Mouse (Mus musculus) hindbrain, embryonic 13.5 days (tissue): ENCODE results near the gene C2cd5. TPM values are rescaled to one million over a fixed set of nuclear protein-coding genes. Genes with fewer than 3 reads are reported as not detected.
"Not testable (repeated sequence)": the region's sequence is repeated elsewhere in the genome, so short reads cannot be mapped to it uniquely, and the experiment has no call there.

Experiments used
- ATAC-seq: fragments of 200-750 bp; cut with Nextera tagmentation; 2 replicates; pipeline ENCODE4 v1.8.0; 2017; ENCODE audit warnings: moderate TSS enrichment; ENCODE audit not compliant: low FRiP score
- H3K27ac ChIP-seq: fragments of 300-500 bp; sonication (generic); 2 replicates; pipeline ENCODE4 v1.5.1; 2015; ENCODE audit warnings: inconsistent platforms, mild to moderate bottlenecking, moderate library complexity
- H3K27me3 ChIP-seq: fragments of 300-500 bp; sonication (generic); 2 replicates; pipeline ENCODE4 v1.6.1; 2015; ENCODE audit warnings: mild to moderate bottlenecking, inconsistent platforms
- H3K36me3 ChIP-seq: fragments of 300-500 bp; sonication (generic); 2 replicates; pipeline ENCODE4 v1.6.1; 2015; ENCODE audit warnings: mild to moderate bottlenecking, inconsistent platforms
- H3K4me1 ChIP-seq: fragments of 300-500 bp; sonication (generic); replicated peaks from 2 replicates; pipeline ENCODE4 v1.6.1; 2015; ENCODE audit warnings: inconsistent platforms
- H3K4me2 ChIP-seq: fragments of 300-500 bp; sonication (generic); 2 replicates; pipeline ENCODE4 v1.6.1; 2015; ENCODE audit warnings: inconsistent platforms, mild to moderate bottlenecking, moderate library complexity
- H3K4me3 ChIP-seq: fragments of 300-500 bp; sonication (generic); 2 replicates; pipeline ENCODE4 v1.5.1; 2015; ENCODE audit warnings: mild to moderate bottlenecking, inconsistent platforms
- H3K9ac ChIP-seq: fragments of 300-500 bp; sonication (generic); 2 replicates; pipeline ENCODE4 v1.6.1; 2015; ENCODE audit warnings: mild to moderate bottlenecking, inconsistent platforms
- H3K9me3 ChIP-seq: fragments of 300-500 bp; sonication (generic); 2 replicates; pipeline ENCODE4 v1.6.1; 2016; ENCODE audit warnings: inconsistent platforms
- WGBS: fragments of 180-500 bp; shearing (Covaris S2); methylation state at CpG from one replicate; pipeline ENCODE4 v1.1.7; 2015; 5-methylcytosine and 5-hydroxymethylcytosine counted together
- polyA plus RNA-seq: library from polyadenylated mRNA; unstranded; fragments of >200 nt; fragmentation: Nextera tagmentation; extraction: Ambion mirVana; gene quantifications from 2 replicates; pipeline ENCODE4 v1.2.1, GENCODE M21; 2015

Gene C2cd5
- polyA plus RNA-seq, 1 experiment from 2014 or later: 47.6 TPM

DNA sequence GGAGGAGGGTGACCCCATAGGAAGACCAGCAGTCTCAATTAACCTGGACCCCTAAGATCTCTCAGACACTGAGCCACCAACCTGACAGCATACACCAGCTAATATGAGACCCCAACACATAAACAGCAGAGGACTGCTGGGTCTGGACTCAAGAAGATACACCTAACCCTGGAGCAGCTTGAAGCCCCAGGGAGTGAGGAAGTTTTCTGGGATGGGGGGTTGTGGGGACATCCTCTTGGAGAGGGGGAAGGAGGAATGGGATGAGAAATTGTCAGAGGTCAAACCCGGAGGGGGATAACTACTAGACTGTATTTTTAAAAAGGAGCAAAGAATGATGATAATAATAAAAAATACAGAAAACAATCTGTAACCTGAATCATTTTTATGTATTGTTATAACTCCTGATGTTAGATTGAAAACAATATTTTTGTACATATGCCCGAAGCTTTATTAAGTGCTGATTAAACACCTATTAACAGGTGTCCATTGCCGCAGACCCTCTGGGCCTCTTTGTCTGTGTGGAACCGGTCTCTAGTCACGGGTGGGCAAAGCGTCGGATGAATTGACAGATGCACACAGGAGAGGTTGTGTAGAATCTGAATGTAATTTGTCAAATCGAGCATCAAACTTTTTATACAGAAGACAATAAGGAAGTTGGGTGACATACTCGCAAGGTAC lies 114.2 kb downstream of the C2cd5 start:
- ATAC-seq, H3K9me3 ChIP-seq, H3K4me2 ChIP-seq, H3K27ac ChIP-seq, H3K4me3 ChIP-seq, H3K36me3 ChIP-seq, H3K27me3 ChIP-seq, H3K9ac ChIP-seq, H3K4me1 ChIP-seq: not testable (repeated sequence)
- 92% methylated on average over 9 of the region's 9 CpGs for WGBS

DNA sequence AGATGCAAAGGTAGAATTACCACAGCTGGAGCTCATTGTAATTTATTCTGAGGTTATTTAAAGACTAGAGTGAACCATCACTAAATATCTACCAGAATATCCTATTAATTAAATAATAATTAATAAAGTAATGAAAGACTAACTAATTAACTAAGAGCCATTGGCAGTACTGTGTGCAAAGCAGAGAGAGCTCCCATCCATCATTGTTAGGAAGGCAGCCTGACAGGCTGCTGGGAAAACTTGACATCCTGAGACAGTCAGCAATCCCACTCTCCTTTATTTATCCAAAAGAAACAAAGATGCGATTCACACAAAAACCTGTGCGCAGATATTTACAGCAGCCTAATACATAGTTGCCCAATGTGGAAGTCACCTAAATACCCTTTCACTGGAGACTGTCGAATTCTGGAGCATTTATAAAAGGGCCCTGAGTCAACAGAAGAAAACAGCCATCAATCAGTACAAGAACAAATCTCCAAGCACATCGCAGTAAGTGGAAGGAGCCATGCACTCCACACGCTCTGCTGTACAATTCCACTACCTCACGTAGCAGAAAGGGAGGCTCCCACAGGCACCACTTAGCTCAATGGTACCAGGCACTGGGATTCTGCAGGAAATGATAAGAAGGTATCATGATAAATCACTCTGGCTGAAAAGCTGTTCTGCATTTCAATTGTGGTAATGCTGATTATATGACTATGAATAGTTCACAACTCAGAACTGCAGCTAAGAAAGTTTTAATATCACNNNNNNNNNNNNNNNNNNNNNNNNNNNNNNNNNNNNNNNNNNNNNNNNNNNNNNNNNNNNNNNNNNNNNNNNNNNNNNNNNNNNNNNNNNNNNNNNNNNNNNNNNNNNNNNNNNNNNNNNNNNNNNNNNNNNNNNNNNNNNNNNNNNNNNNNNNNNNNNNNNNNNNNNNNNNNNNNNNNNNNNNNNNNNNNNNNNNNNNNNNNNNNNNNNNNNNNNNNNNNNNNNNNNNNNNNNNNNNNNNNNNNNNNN lies 120.0 kb downstream of the C2cd5 start:
- no peak overlapping the region for H3K9ac ChIP-seq
- peak overlapping the region; percentile 81 for H3K27ac ChIP-seq
- H3K4me1 ChIP-seq: peaks cover 14% of the 10 kb centered on the region
- no peaks in the 10 kb centered on the region for H3K36me3 ChIP-seq
- ATAC-seq: peak; percentile 85
- H3K4me2 ChIP-seq: no peak overlapping the region
- WGBS: 30% methylated on average over 6 of the region's 6 CpGs
- H3K27me3 ChIP-seq: 0 out of 2 replicates have a peak, but pooled peaks cover 2% of the 10 kb centered on the region
- no peaks in the 10 kb centered on the region for H3K9me3 ChIP-seq
- H3K4me3 ChIP-seq: no peak overlapping the region

DNA sequence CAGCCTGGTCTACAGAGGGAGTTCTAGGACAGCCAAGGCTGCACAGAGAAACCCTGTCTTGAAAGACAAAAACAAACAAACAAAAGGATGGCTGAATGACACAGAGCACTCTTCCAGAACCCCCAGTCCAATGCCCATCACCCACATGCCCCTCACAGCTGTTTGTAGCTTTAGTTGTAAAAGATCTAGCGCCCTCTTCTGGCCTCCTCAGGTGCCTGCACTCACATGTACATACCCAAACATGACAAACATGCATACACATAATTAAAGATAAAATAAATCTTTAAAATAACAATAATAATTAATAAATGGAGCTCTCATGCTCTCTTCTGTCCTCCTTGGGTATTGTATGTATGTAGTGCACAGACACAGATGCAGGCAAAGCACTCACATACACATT lies 122.7 kb downstream of the C2cd5 start:
- Histone ChIP-seq H3K4me1 (peaks cover 14% of the 10 kb centered on the region), H3K9me3 (no peaks in the 10 kb centered on the region), H3K9ac (no peak overlapping the region), H3K27ac (no peak overlapping the region), H3K36me3 (no peaks in the 10 kb centered on the region), H3K27me3 (no peaks in the 10 kb centered on the region), H3K4me3 (no peak overlapping the region), H3K4me2 (no peak overlapping the region)
- no peak for ATAC-seq
- WGBS: 53% methylated on average over 1 of the region's 1 CpGs

DNA sequence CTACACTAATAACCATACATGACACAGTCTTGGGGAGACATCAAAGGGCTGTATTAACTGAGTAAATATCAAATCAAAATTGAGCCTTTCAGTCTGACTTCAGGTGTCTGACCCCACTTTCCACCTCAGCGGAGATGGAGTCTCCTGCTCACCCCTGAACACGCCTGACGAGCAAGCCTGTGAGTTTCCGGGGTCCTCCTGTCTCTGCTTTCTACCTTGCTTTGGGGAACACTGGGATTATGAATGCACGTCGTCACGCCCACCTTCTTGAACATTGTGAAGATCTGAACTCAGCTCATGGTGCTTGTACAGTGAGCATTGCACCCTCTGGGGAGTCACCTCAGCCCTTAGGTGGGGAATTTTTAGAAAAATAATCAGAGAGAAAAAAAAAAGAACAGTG lies 126.7 kb downstream of the C2cd5 start:
- no peaks in the 10 kb centered on the region for H3K36me3 ChIP-seq
- ATAC-seq: no peak
- no peaks in the 10 kb centered on the region for H3K9me3 ChIP-seq
- no peaks in the 10 kb centered on the region for H3K27me3 ChIP-seq
- H3K9ac ChIP-seq: no peak overlapping the region
- no peaks in the 10 kb centered on the region for H3K4me1 ChIP-seq
- H3K27ac ChIP-seq: no peak overlapping the region
- WGBS: 92% methylated on average over 7 of the region's 7 CpGs
- H3K4me2 ChIP-seq: no peak overlapping the region
- no peak overlapping the region for H3K4me3 ChIP-seq

DNA sequence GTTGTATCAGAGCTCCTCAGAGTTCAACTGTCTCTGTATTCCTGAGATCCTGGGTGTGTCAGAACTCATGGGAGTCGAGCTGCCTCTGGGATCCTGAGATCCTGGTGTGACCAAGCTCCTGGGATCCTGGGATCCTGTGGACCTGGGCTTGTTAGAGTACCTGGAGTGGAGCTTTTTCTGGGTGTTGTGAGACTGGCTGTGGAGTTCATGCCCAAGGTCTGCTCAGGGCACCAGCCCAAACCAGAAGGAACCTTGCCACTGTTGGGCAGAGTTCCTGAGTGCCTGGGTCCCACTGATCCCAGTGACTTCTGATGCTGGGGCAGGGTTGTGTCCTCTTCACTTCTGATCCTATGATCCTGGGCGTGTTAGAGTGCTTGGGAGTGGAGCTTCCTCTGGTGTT lies 127.7 kb downstream of the C2cd5 start:
- no peak overlapping the region for H3K4me2 ChIP-seq
- WGBS: 67% methylated on average over 2 of the region's 2 CpGs
- no peak overlapping the region for H3K9ac ChIP-seq
- no peak overlapping the region for H3K4me3 ChIP-seq
- H3K36me3 ChIP-seq: no peaks in the 10 kb centered on the region
- no peaks in the 10 kb centered on the region for H3K27me3 ChIP-seq
- H3K27ac ChIP-seq: no peak overlapping the region
- H3K9me3 ChIP-seq: no peaks in the 10 kb centered on the region
- H3K4me1 ChIP-seq: no peaks in the 10 kb centered on the region
- no peak for ATAC-seq

DNA sequence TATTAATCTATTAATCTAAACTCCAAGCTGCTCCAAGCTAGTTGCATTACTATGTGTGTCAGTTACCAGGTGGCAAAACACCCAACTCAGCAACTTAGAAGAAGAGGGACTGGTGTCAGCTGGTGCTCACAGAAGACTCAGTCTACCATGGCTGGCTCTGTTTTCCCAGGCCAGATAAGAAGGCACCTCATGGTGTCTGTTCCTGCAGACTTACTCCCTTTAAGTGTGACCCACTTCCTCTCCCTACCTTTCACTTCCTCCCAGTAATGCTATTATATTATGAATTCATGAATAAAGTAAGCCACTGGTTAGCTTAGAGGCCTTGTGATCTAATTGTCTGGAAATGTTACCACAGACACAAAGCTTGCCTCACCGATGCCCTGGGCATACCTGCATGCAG lies 132.5 kb downstream of the C2cd5 start:
- Histone ChIP-seq H3K4me1 (peaks cover 9% of the 10 kb centered on the region), H3K27me3 (no peaks in the 10 kb centered on the region), H3K4me3 (no peak overlapping the region), H3K9me3 (no peaks in the 10 kb centered on the region), H3K36me3 (no peaks in the 10 kb centered on the region), H3K27ac (no peak overlapping the region), H3K4me2 (no peak overlapping the region), H3K9ac (no peak overlapping the region)
- 85% methylated on average over 1 of the region's 1 CpGs for WGBS
- no peak for ATAC-seq

DNA sequence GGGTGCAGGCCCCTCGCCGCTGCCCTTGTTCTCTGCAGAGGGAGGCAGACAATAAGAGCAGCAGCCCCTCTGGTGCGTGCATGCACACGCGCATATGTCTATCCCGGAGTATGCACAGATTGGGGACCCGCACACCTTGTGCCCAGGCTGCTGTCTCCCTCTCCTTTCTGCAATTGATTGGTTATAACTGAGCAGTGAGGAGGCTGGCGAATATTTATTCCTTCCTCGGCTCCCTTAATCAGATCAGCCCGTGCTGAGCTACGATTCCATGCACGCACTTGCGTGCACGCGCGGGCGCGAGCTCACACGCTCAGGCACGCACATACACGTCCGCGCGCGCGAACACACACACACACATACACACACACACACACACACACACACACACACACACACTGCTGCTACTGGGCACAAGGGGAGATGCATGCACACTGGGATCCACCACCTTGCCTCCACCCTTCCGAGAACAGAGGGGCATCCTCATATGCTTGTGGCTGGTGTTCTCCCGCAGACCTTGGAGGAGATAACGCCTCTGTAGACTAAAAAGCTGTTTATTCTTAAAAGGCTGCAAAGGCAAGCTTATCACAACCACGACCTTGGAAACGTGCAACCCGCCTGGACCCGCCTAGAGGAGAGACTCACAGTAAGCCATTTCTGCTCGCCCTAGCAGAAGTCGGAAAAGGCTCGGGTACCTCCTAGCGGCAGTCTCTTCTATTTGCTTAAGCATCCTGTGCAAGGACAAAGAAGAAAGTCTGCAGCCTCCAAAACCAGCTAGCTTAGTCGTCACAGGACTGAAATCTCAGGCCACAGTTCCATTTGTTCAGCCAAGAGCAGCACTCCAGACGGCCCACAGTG lies 135.2 kb downstream of the C2cd5 start:
- Histone ChIP-seq H3K27ac (peak overlapping the region; percentile 98), H3K27me3 (no peaks in the 10 kb centered on the region), H3K9me3 (no peaks in the 10 kb centered on the region; the same call in 1 of the 2 replicates), H3K4me3 (peak overlapping the region; percentile 73), H3K36me3 (peaks cover 4% of the 10 kb centered on the region), H3K4me1 (peaks cover 34% of the 10 kb centered on the region), H3K9ac (peak overlapping the region; percentile 95), H3K4me2 (peak overlapping the region; percentile 80)
- peak; percentile 91 for ATAC-seq
- WGBS: under 1% methylated on average over 39 of the region's 39 CpGs

DNA sequence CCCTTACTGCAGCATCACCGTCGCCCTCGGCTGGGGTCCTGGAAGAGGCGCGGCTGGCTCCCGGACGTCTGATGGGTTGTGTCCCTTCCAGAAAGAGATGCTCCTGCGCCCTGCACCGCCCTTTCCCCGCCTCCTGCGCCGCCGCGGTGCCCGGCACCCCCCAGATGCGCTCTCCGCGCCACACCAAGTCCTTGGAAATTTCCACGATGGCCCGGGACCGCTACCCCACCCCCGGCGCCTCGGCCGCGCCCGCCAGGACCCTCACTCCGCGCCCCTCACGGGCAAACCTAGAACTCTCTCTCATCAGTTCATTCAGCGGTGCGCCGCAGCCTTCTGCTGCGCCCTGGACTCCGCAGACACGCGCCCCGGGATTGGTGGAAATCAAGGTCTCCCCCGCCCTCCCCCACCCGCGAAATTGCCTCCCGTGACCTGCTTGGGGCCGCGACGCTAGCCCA lies 135.8 kb downstream of the C2cd5 start, which contains the start of gene St8sia1:
TSS of gene St8sia1 (minus strand) at position 377 of the 455 bp plus-strand sequence.
- peak; percentile 77 for ATAC-seq
- peak within 1 kb of the TSS; percentile 73 for H3K4me3 ChIP-seq
- H3K9ac ChIP-seq: peak within 1 kb of the TSS; percentile 95
- peaks cover 40% of the 10 kb centered on the region for H3K4me1 ChIP-seq
- WGBS: under 1% methylated on average over 45 of the region's 45 CpGs
- H3K9me3 ChIP-seq: no peaks in the 10 kb centered on the region; the same call in 1 of the 2 replicates
- peak within 1 kb of the TSS; percentile 80 for H3K4me2 ChIP-seq
- H3K27ac ChIP-seq: peak within 1 kb of the TSS; percentile 98
- H3K36me3 ChIP-seq: peaks cover 11% of the 10 kb centered on the region
- no peaks in the 10 kb centered on the region for H3K27me3 ChIP-seq

DNA sequence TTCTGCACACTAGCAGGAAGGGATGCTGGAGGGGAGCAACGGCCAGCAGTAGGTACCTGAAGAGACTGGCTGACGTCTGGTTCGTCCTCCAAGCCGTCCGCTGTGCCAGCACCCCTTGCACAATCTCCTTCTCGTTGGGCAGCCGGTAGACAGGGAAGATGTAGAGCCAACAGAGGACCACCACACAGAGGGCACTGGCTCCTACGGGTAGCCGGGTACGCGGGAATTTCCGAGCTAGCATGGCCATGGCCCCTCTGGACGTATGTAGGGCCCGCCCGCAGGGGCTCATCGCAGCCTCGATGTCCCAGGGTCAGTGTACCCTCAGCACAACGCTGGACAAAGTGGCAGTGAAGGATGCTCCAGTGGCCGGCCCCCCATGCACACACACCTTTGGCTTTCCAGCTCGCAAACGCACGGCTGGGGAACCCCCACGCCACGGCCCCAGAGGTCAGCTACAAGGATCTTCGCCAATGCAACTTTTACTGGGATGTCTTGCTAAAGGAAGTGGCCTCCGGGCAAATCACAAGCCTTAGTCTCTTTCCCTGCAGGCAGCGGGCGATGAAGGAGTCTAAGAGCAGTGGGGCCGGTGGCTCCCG lies 136.4 kb downstream of the C2cd5 start:
- no peaks in the 10 kb centered on the region; the same call in 1 of the 2 replicates for H3K9me3 ChIP-seq
- H3K9ac ChIP-seq: peak overlapping the region; percentile 95
- H3K4me2 ChIP-seq: peak overlapping the region; percentile 80
- peak overlapping the region; percentile 73 for H3K4me3 ChIP-seq
- 17% methylated on average over 30 of the region's 30 CpGs for WGBS
- H3K27ac ChIP-seq: peak overlapping the region; percentile 98
- peak; percentile 2; the same call in 1 of the 2 replicates for ATAC-seq
- H3K36me3 ChIP-seq: peaks cover 16% of the 10 kb centered on the region
- no peaks in the 10 kb centered on the region for H3K27me3 ChIP-seq
- peaks cover 41% of the 10 kb centered on the region for H3K4me1 ChIP-seq

DNA sequence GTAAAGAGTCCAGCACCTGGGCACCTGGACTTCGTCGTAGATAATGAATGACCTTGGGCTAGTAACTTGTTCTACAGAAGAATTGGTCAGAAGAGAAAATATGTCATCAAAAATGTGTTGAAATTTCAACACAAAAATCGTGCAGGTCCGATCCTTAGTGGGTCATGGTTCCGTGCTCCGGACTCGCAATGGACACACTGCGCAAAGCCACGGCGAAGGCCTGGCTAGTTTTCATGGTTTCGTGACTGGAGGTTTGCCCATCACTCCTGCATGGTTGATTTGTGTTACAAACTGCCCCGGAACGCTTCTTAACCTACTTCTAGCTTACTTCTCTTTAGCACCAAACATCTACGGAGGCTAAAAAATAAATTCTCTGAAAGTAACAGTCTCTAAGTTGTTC lies 137.1 kb downstream of the C2cd5 start:
- H3K36me3 ChIP-seq: peaks cover 16% of the 10 kb centered on the region
- H3K27ac ChIP-seq: peak overlapping the region; percentile 98
- H3K4me1 ChIP-seq: peaks cover 48% of the 10 kb centered on the region
- H3K9ac ChIP-seq: peak overlapping the region; percentile 95
- WGBS: 87% methylated on average over 14 of the region's 14 CpGs
- no peaks in the 10 kb centered on the region; the same call in 1 of the 2 replicates for H3K9me3 ChIP-seq
- H3K4me2 ChIP-seq: peak overlapping the region; percentile 80
- ATAC-seq: no peak
- peak overlapping the region; percentile 73 for H3K4me3 ChIP-seq
- H3K27me3 ChIP-seq: no peaks in the 10 kb centered on the region

DNA sequence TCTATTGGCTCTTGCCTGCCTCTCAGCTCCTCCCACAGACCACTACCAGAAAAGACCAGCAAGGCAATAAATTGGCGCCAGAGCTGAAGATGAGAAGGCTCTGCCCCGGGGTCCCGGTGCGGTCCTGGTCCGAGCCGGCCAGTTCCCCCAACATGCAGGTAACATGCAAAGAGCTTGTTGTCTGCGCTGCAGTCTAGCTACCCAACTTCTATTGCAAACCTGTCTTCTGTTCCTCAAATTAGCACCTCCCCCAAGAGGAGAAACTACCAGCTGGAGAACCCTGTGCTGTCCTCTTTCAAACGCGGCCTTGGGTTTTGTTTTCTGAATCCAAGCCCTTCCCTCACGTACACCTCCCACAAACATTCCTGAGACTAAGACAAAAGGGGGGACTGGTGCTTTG lies 137.5 kb downstream of the C2cd5 start:
- H3K4me3 ChIP-seq: peak overlapping the region; percentile 73
- WGBS: 68% methylated on average over 10 of the region's 10 CpGs
- no peak for ATAC-seq
- H3K36me3 ChIP-seq: peaks cover 16% of the 10 kb centered on the region
- peak overlapping the region; percentile 80 for H3K4me2 ChIP-seq
- peak overlapping the region; percentile 95 for H3K9ac ChIP-seq
- no peaks in the 10 kb centered on the region; the same call in 1 of the 2 replicates for H3K9me3 ChIP-seq
- H3K4me1 ChIP-seq: peaks cover 48% of the 10 kb centered on the region
- no peaks in the 10 kb centered on the region for H3K27me3 ChIP-seq
- H3K27ac ChIP-seq: no peak overlapping the region
